Mouse (Mus musculus): ENCODE measurements around the gene Lrrc4c. TPM values are rescaled to one million over a fixed set of nuclear protein-coding genes. Genes with fewer than 3 reads are reported as not detected.

The Lrrc4c gene
- polyA plus RNA-seq, 1 experiment from 2014 or later = 2.3 TPM

- H3K36me3 ChIP-seq (ENCODE audit: control insufficient read depth, insufficient read depth, low read length) = no peaks in the 10 kb centered on the region
- H3K4me3 ChIP-seq (ENCODE audit: low read depth, low read length) = no peak overlapping the region
- H3K27ac ChIP-seq (replicated peaks) = no peak overlapping the region
- WGBS = 77% methylated on average over 3 of the region's 3 CpGs
- ATAC-seq (ENCODE audit: low FRiP score, low TSS enrichment) (no peak), DNase-seq (ENCODE audit: low spot score) (no peak)
- H3K4me2 ChIP-seq (replicated peaks; ENCODE audit: low read depth) = no peak overlapping the region
- H3K9ac ChIP-seq (ENCODE audit: low read length) = no peak overlapping the region
- TF ChIP-seq CTCF (IDR thresholded peaks at IDR 0.05; ENCODE audit: low read depth) (no peak), EP300 (optimal IDR thresholded peaks at IDR 0.05) (no peak)
- no peaks in the 10 kb centered on the region for H3K27me3 ChIP-seq (ENCODE audit: control insufficient read depth, insufficient read depth, low read length)
- H3K9me3 ChIP-seq (ENCODE audit: control insufficient read depth, low read length) = no peaks in the 10 kb centered on the region
- H3K4me1 ChIP-seq (replicated peaks; ENCODE audit: control insufficient read depth, insufficient read depth) = no peaks in the 10 kb centered on the region
These were observed 181.3 kb downstream of the Lrrc4c start for GRCm38 (mm10) chr2:96499116-96499882.

- Histone ChIP-seq H3K27ac (replicated peaks) (no peak overlapping the region), H3K4me1 (replicated peaks; ENCODE audit: control insufficient read depth, insufficient read depth) (no peaks in the 10 kb centered on the region)
These were observed 186.2 kb downstream of the Lrrc4c start for GRCm38 (mm10) chr2:96504140-96504539.

DNA sequence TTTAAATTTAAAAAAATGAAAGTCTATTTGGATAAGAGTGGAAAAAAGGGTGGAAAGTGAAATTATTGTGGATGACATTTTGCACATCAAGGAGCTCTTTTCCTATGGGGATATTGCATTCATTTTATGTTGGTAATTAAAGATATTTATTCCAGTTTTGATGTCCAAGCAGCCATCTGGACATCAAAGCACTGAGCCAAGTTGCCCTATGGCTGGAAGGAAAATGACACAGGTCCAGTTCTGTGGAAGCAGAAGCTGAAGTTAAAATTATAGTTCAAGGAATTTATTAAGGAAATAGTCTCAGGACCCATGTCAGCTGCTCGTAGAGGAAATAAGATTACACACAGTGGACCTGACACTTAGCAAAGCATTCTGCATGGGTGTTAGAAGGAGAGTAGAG lies 187.7 kb downstream of the Lrrc4c start:
- Histone ChIP-seq H3K4me2 (replicated peaks; ENCODE audit: low read depth) (no peak overlapping the region), H3K9me3 (ENCODE audit: control insufficient read depth, low read length) (no peaks in the 10 kb centered on the region), H3K36me3 (ENCODE audit: control insufficient read depth, insufficient read depth, low read length) (no peaks in the 10 kb centered on the region), H3K27me3 (ENCODE audit: control insufficient read depth, insufficient read depth, low read length) (no peaks in the 10 kb centered on the region), H3K27ac (replicated peaks) (no peak overlapping the region), H3K9ac (ENCODE audit: low read length) (no peak overlapping the region), H3K4me1 (replicated peaks; ENCODE audit: control insufficient read depth, insufficient read depth) (no peaks in the 10 kb centered on the region), H3K4me3 (ENCODE audit: low read depth, low read length) (no peak overlapping the region)
- DNase-seq (ENCODE audit: low spot score) (no peak), ATAC-seq (ENCODE audit: low FRiP score, low TSS enrichment) (no peak)
- 80% methylated on average over 1 of the region's 1 CpGs for WGBS
- TF ChIP-seq CTCF (IDR thresholded peaks at IDR 0.05; ENCODE audit: low read depth) (no peak), EP300 (optimal IDR thresholded peaks at IDR 0.05) (no peak)

More at GRCm38 (mm10) chr2:96504140-96504539, 186.2 kb downstream of the Lrrc4c start:
- no peak for ATAC-seq (ENCODE audit: low FRiP score, low TSS enrichment)
- Histone ChIP-seq H3K9ac (ENCODE audit: low read length) (no peak overlapping the region), H3K27me3 (ENCODE audit: control insufficient read depth, insufficient read depth, low read length) (no peaks in the 10 kb centered on the region), H3K4me2 (replicated peaks; ENCODE audit: low read depth) (no peak overlapping the region), H3K9me3 (ENCODE audit: control insufficient read depth, low read length) (no peaks in the 10 kb centered on the region), H3K4me3 (ENCODE audit: low read depth, low read length) (no peak overlapping the region), H3K36me3 (ENCODE audit: control insufficient read depth, insufficient read depth, low read length) (no peaks in the 10 kb centered on the region)
- WGBS = 78% methylated on average over 6 of the region's 6 CpGs
- TF ChIP-seq EP300 (optimal IDR thresholded peaks at IDR 0.05) = no peak
- no peak for TF ChIP-seq CTCF (IDR thresholded peaks at IDR 0.05; ENCODE audit: low read depth)
- no peak for DNase-seq (ENCODE audit: low spot score)

GRCm38 (mm10) chr2:96508991-96509390 lies 191.0 kb downstream of the Lrrc4c start:
- Histone ChIP-seq H3K9ac (ENCODE audit: low read length) (no peak overlapping the region), H3K4me3 (ENCODE audit: low read depth, low read length) (no peak overlapping the region), H3K9me3 (ENCODE audit: control insufficient read depth, low read length) (no peaks in the 10 kb centered on the region), H3K27ac (replicated peaks) (no peak overlapping the region), H3K4me2 (replicated peaks; ENCODE audit: low read depth) (no peak overlapping the region), H3K36me3 (ENCODE audit: control insufficient read depth, insufficient read depth, low read length) (no peaks in the 10 kb centered on the region), H3K4me1 (replicated peaks; ENCODE audit: control insufficient read depth, insufficient read depth) (no peaks in the 10 kb centered on the region), H3K27me3 (ENCODE audit: control insufficient read depth, insufficient read depth, low read length) (no peaks in the 10 kb centered on the region)
- WGBS = 47% methylated on average over 1 of the region's 1 CpGs
- TF ChIP-seq EP300 (optimal IDR thresholded peaks at IDR 0.05) (no peak), CTCF (IDR thresholded peaks at IDR 0.05; ENCODE audit: low read depth) (no peak)
- ATAC-seq (ENCODE audit: low FRiP score, low TSS enrichment) = no peak
- DNase-seq (ENCODE audit: low spot score) = no peak

DNA sequence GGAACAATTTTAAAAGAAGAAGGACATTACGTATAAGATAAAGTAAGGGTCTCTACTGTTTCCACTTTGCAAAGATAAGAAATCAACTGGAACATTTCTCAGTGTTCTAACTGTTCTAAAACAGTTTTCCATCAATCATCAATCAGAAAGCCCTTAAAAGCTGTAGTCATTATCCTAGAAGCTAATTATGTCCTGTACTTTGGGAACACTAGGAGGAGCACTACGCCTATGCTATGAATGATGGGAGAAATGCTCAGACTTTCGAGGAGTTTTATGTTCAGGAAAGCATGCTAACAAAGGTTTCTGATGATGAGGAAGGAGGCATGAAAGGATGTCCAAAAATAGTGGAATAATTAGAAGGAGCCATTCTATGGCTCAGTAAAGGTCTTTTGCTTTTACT lies 219.5 kb downstream of the Lrrc4c start:
- no peaks in the 10 kb centered on the region for H3K27me3 ChIP-seq (ENCODE audit: control insufficient read depth, insufficient read depth, low read length)
- TF ChIP-seq EP300 (optimal IDR thresholded peaks at IDR 0.05) (no peak), CTCF (IDR thresholded peaks at IDR 0.05; ENCODE audit: low read depth) (0 out of 2 replicates have a peak, but pooled peaks have one; percentile 4)
- H3K36me3 ChIP-seq (ENCODE audit: control insufficient read depth, insufficient read depth, low read length) = no peaks in the 10 kb centered on the region
- no peak overlapping the region for H3K27ac ChIP-seq (replicated peaks)
- no peak overlapping the region for H3K9ac ChIP-seq (ENCODE audit: low read length)
- ATAC-seq (ENCODE audit: low FRiP score, low TSS enrichment) (no peak), DNase-seq (ENCODE audit: low spot score) (no peak)
- 68% methylated on average over 3 of the region's 3 CpGs for WGBS
- no peak overlapping the region for H3K4me2 ChIP-seq (replicated peaks; ENCODE audit: low read depth)
- H3K4me1 ChIP-seq (replicated peaks; ENCODE audit: control insufficient read depth, insufficient read depth) = no peaks in the 10 kb centered on the region
- no peaks in the 10 kb centered on the region for H3K9me3 ChIP-seq (ENCODE audit: control insufficient read depth, low read length)
- H3K4me3 ChIP-seq (ENCODE audit: low read depth, low read length) = no peak overlapping the region

- WGBS = 80% methylated on average over 1 of the region's 1 CpGs
- ATAC-seq (ENCODE audit: low FRiP score, low TSS enrichment) (no peak), DNase-seq (ENCODE audit: low spot score) (no peak)
- no peaks in the 10 kb centered on the region for H3K9me3 ChIP-seq (ENCODE audit: control insufficient read depth, low read length)
- TF ChIP-seq EP300 (optimal IDR thresholded peaks at IDR 0.05) (no peak), CTCF (IDR thresholded peaks at IDR 0.05; ENCODE audit: low read depth) (no peak)
- H3K4me3 ChIP-seq (ENCODE audit: low read depth, low read length) = no peak overlapping the region
- no peaks in the 10 kb centered on the region for H3K27me3 ChIP-seq (ENCODE audit: control insufficient read depth, insufficient read depth, low read length)
- H3K36me3 ChIP-seq (ENCODE audit: control insufficient read depth, insufficient read depth, low read length) = no peaks in the 10 kb centered on the region
- no peak overlapping the region for H3K9ac ChIP-seq (ENCODE audit: low read length)
- no peaks in the 10 kb centered on the region for H3K4me1 ChIP-seq (replicated peaks; ENCODE audit: control insufficient read depth, insufficient read depth)
- H3K27ac ChIP-seq (replicated peaks) = no peak overlapping the region
- H3K4me2 ChIP-seq (replicated peaks; ENCODE audit: low read depth) = no peak overlapping the region
These were observed 229.2 kb downstream of the Lrrc4c start for GRCm38 (mm10) chr2:96547171-96547570.
